Mouse (Mus musculus) midbrain, embryonic 15.5 days (tissue): ENCODE data around the gene Mtmr3. TPM values are rescaled to one million over a fixed set of nuclear protein-coding genes. Genes with fewer than 3 reads are reported as not detected.
"Not testable (repeated sequence)": the region's sequence is repeated elsewhere in the genome, so short reads cannot be mapped to it uniquely, and the experiment has no call there.

Experiments used
- ATAC-seq: fragments of 200-750 bp; cut with Nextera tagmentation; replicated peaks from 2 replicates; pipeline ENCODE4 v1.8.0; 2017; ENCODE audit warnings: moderate TSS enrichment
- H3K27ac ChIP-seq: fragments of 300-500 bp; sonication (generic); 2 replicates; pipeline ENCODE4 v1.5.1; 2015; ENCODE audit warnings: mild to moderate bottlenecking, inconsistent platforms
- H3K27me3 ChIP-seq: fragments of 300-500 bp; sonication (generic); replicated peaks from 2 replicates; pipeline ENCODE4 v1.6.1; 2015; ENCODE audit warnings: inconsistent platforms
- H3K36me3 ChIP-seq: fragments of 300-500 bp; sonication (generic); replicated peaks from 2 replicates; pipeline ENCODE4 v1.6.1; 2015; ENCODE audit warnings: inconsistent platforms
- H3K4me1 ChIP-seq: fragments of 300-500 bp; sonication (generic); 2 replicates; pipeline ENCODE4 v1.6.1; 2015; ENCODE audit warnings: inconsistent platforms
- H3K4me2 ChIP-seq: fragments of 300-500 bp; sonication (generic); 2 replicates; pipeline ENCODE4 v1.6.1; 2015; ENCODE audit warnings: inconsistent platforms, mild to moderate bottlenecking, moderate library complexity
- H3K4me3 ChIP-seq: fragments of 300-500 bp; sonication (generic); 2 replicates; pipeline ENCODE4 v1.5.1; 2015; ENCODE audit warnings: mild to moderate bottlenecking, inconsistent platforms
- H3K9ac ChIP-seq: fragments of 300-500 bp; sonication (generic); 2 replicates; pipeline ENCODE4 v1.6.1; 2015; ENCODE audit warnings: mild to moderate bottlenecking, inconsistent platforms
- H3K9me3 ChIP-seq: fragments of 300-500 bp; sonication (generic); 2 replicates; pipeline ENCODE4 v1.6.1; 2016; ENCODE audit warnings: inconsistent platforms
- WGBS: fragments of 180-500 bp; shearing (Covaris S2); methylation state at CpG from one replicate; pipeline ENCODE4 v1.1.7; 2015; ENCODE audit warnings: mixed read lengths; 5-methylcytosine and 5-hydroxymethylcytosine counted together
- polyA plus RNA-seq: library from polyadenylated mRNA; unstranded; fragments of >200 nt; fragmentation: Nextera tagmentation; extraction: Ambion mirVana; gene quantifications from 2 replicates; pipeline ENCODE4 v1.2.1, GENCODE M21; 2015

Mtmr3 gene
- polyA plus RNA-seq, 1 experiment from 2014 or later: 42.1 TPM

DNA sequence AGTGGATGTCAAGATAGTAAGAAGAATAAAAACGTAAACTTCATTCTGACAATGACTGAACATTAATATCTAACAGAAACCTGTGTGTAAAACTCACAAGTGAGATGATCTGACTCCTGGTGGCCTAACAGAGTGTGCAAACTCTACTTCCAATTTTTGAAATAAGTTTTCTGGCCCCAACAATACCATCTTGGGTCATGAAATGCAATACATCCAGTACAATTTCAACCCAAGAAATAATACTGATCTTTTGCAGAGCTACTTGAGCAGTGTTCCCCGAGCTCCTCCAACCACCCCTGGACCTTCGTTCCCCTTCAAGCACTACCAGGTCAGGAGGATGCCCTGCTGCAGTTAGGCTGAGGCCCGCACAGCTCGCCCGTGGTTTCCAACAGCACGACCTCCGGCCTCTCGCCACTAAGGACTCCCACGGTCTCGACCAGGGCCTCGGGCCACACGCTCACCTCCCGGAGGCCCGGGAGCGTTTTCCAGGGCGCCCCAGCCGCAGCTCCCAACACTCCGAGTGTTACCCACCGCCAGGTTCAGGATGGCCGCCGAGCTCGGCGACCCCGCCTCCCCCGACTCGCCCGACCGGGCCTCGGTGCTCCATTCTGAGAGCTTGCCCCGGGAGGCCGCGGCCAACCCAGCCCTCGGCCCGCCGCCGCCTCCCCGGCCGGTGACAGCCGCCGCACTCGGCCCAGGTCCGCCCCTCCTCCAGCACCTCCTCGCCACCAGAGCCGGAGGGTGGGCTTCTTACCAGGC lies 635 bp downstream of the Mtmr3 start:
- peak overlapping the region; percentile 92 for H3K9ac ChIP-seq
- ATAC-seq: peak; percentile 93
- H3K27me3 ChIP-seq: no peaks in the 10 kb centered on the region
- peak overlapping the region; percentile 73 for H3K4me3 ChIP-seq
- no peaks in the 10 kb centered on the region for H3K36me3 ChIP-seq
- H3K4me2 ChIP-seq: peak overlapping the region; percentile 63
- H3K27ac ChIP-seq: peak overlapping the region; percentile 94
- no peaks in the 10 kb centered on the region for H3K9me3 ChIP-seq
- peaks cover 29% of the 10 kb centered on the region for H3K4me1 ChIP-seq
- under 1% methylated on average over 45 of the region's 45 CpGs for WGBS

DNA sequence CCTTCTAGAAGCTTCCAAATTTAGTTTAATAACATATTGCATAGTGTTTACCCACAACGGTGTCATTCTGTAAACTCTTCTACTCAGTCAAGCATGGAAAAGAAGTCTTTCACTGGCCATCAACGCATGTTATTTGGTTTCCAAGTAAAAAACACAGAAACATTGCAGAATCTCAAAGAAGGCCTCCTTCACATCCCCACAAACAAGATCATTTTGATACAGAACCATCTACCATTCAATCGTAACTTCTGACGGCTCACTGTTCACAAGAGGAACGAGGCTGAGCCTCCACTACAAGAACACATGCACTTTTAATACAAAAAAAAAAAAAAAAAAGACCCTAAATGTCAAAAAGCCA lies 1.2 kb downstream of the Mtmr3 start:
- Histone ChIP-seq H3K4me1 (peaks cover 29% of the 10 kb centered on the region), H3K4me2 (peak overlapping the region; percentile 63), H3K36me3 (no peaks in the 10 kb centered on the region), H3K4me3 (peak overlapping the region; percentile 73), H3K9ac (peak overlapping the region; percentile 92; the same call in 1 of the 2 replicates), H3K9me3 (no peaks in the 10 kb centered on the region), H3K27ac (no peak overlapping the region), H3K27me3 (no peaks in the 10 kb centered on the region)
- ATAC-seq: no peak
- 24% methylated on average over 5 of the region's 5 CpGs for WGBS

DNA sequence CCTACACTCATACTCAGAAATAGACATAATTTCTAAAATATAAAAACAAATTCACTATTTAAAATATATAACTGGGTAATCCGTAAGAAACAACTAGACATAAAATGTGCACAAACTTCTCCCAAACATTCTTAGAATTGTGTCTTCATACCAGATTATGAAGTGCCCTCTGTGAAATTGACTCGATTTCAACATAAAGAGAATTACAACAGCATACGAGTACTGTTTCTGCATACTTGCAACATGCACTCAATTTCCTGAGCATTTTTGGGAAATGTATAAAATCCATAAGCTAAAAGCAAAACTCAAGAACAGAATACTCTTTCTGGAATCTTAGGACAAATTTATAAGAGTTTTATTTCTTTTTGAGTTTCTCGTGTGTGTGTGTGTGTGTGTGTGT lies 2.9 kb downstream of the Mtmr3 start:
- no peak overlapping the region for H3K9ac ChIP-seq
- no peaks in the 10 kb centered on the region for H3K27me3 ChIP-seq
- H3K9me3 ChIP-seq: no peaks in the 10 kb centered on the region
- 91% methylated on average over 4 of the region's 4 CpGs for WGBS
- no peaks in the 10 kb centered on the region for H3K36me3 ChIP-seq
- no peak overlapping the region for H3K4me2 ChIP-seq
- no peak overlapping the region for H3K27ac ChIP-seq
- H3K4me1 ChIP-seq: peaks cover 29% of the 10 kb centered on the region
- H3K4me3 ChIP-seq: no peak overlapping the region
- no peak for ATAC-seq

DNA sequence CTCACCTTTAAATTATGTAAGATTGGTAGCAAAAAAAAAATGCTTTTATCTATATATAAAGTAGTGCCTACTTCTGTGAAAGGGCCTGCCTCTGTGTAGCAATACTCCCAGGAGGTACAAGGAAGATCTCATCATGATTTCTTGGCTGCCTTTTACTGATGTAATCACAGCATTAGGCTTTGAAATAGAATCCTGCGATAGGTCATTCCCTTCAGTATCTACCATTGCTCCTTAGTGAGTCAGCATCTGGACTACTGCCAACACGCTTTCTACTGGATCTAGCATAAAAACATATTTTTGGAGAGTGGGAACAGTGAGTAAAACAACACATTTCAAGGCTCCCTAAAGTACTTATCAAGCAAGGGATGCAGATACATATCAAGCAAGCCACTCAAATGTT lies 16.0 kb downstream of the Mtmr3 start:
- no peak for ATAC-seq

DNA sequence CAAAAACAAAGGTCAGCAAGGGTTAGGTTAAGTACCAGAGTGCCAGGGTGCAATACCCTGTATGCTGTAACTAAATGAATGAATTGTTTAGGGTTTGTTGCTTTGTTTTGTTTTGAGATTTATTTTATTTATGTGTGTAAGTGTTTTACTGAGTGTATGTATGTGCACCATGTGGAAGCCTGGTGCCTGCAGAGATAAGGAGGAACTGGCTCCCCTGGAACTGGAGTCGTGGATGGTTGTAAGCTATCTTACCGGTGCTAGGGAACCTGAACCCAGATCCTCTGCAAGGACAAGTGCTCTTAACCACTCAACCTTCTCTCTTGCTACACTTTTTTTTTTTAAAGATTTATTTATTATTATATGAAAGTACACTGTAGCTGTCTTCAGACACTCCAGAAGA lies 17.6 kb downstream of the Mtmr3 start:
- no peaks in the 10 kb centered on the region for H3K27me3 ChIP-seq
- no peaks in the 10 kb centered on the region for H3K36me3 ChIP-seq
- WGBS: 99% methylated on average over 2 of the region's 2 CpGs
- ATAC-seq: no peak
- no peak overlapping the region for H3K4me3 ChIP-seq
- H3K9ac ChIP-seq: no peak overlapping the region
- no peak overlapping the region for H3K4me2 ChIP-seq
- no peaks in the 10 kb centered on the region for H3K9me3 ChIP-seq
- H3K4me1 ChIP-seq: peaks cover 3% of the 10 kb centered on the region; the same call in 1 of the 2 replicates
- H3K27ac ChIP-seq: no peak overlapping the region

More for the DNA sequence above, 16.0 kb downstream of the Mtmr3 start:
- Histone ChIP-seq H3K27me3 (no peaks in the 10 kb centered on the region), H3K27ac (no peak overlapping the region), H3K4me1 (peaks cover 3% of the 10 kb centered on the region; the same call in 1 of the 2 replicates), H3K4me2 (no peak overlapping the region), H3K9me3 (no peaks in the 10 kb centered on the region), H3K9ac (no peak overlapping the region), H3K4me3 (no peak overlapping the region), H3K36me3 (no peaks in the 10 kb centered on the region)
- 82% methylated on average over 2 of the region's 2 CpGs for WGBS

DNA sequence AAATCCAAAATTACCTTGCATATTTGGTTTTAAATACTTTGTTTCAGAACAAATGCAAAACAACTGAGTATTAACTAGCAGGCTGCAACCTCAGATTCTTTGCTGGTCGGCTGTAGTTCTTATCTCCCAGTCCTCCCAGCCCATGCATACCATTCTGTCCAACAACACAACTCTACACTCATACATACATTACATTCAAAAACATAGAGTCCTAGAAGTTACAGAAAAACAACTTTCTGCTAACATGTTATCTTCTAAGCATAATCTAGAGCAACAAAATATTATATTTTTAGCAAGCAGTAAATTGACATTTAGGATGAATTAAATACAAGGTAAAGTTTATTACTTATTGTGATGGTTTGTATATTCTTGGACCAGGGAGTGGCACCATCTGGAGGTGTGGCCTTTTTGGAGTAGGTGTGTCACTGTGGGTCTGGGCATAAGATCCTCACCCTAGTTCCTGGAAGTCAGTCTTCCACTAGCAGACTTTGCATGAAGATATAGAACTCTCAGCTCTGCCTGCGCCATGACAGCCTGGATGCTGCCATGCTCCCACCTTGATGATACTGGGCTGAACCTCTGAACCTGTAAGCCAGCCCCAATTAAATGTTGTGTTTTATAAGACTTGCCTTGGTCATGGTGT lies 18.5 kb downstream of the Mtmr3 start:
- not testable (repeated sequence) for H3K4me3 ChIP-seq, H3K27ac ChIP-seq, H3K9ac ChIP-seq, H3K36me3 ChIP-seq, ATAC-seq, H3K4me2 ChIP-seq, H3K4me1 ChIP-seq, H3K9me3 ChIP-seq, H3K27me3 ChIP-seq
- WGBS: 83% methylated on average over 2 of the region's 2 CpGs

- Histone ChIP-seq H3K36me3 (no peaks in the 10 kb centered on the region), H3K9ac (no peak overlapping the region), H3K27ac (no peak overlapping the region), H3K4me3 (no peak overlapping the region), H3K4me1 (peaks cover 3% of the 10 kb centered on the region; the same call in 1 of the 2 replicates), H3K9me3 (no peaks in the 10 kb centered on the region), H3K4me2 (no peak overlapping the region), H3K27me3 (no peaks in the 10 kb centered on the region)
- ATAC-seq: no peak
- 83% methylated on average over 4 of the region's 4 CpGs for WGBS
These were observed 23.2 kb downstream of the Mtmr3 start for GRCm38 (mm10) chr11:4571491-4571901.

GRCm38 (mm10) chr11:4566333-4566732 lies 28.3 kb downstream of the Mtmr3 start:
- no peak overlapping the region for H3K9ac ChIP-seq
- no peak for ATAC-seq
- 91% methylated on average over 6 of the region's 6 CpGs for WGBS
- no peak overlapping the region for H3K4me2 ChIP-seq
- H3K36me3 ChIP-seq: no peaks in the 10 kb centered on the region
- no peaks in the 10 kb centered on the region for H3K9me3 ChIP-seq
- no peak overlapping the region for H3K4me3 ChIP-seq
- H3K4me1 ChIP-seq: no peaks in the 10 kb centered on the region
- no peaks in the 10 kb centered on the region for H3K27me3 ChIP-seq
- H3K27ac ChIP-seq: no peak overlapping the region

DNA sequence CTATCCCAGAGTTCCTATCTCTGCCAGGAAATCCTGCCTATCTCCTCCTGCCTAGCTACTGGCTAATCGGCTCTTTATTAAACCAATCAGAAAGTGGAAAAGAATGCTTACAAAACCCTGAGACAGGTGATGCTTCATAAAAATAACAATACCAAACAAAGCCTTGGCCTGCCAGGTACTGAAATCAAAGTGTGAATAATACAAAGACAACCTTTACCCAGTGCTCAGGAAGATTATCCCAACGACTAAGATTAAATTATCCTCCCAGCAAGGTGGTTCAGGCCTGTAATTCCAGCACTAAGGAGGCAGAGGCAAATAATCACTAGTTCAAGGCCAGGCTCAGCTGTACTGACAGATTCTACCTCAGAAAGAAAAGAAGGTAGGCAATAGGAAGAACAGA lies 29.1 kb downstream of the Mtmr3 start:
- Histone ChIP-seq H3K27me3 (no peaks in the 10 kb centered on the region), H3K36me3 (no peaks in the 10 kb centered on the region), H3K9me3 (no peaks in the 10 kb centered on the region), H3K27ac (no peak overlapping the region), H3K4me2 (no peak overlapping the region), H3K4me1 (no peaks in the 10 kb centered on the region), H3K9ac (no peak overlapping the region), H3K4me3 (no peak overlapping the region)
- no peak for ATAC-seq
- WGBS: 78% methylated on average over 2 of the region's 2 CpGs

DNA sequence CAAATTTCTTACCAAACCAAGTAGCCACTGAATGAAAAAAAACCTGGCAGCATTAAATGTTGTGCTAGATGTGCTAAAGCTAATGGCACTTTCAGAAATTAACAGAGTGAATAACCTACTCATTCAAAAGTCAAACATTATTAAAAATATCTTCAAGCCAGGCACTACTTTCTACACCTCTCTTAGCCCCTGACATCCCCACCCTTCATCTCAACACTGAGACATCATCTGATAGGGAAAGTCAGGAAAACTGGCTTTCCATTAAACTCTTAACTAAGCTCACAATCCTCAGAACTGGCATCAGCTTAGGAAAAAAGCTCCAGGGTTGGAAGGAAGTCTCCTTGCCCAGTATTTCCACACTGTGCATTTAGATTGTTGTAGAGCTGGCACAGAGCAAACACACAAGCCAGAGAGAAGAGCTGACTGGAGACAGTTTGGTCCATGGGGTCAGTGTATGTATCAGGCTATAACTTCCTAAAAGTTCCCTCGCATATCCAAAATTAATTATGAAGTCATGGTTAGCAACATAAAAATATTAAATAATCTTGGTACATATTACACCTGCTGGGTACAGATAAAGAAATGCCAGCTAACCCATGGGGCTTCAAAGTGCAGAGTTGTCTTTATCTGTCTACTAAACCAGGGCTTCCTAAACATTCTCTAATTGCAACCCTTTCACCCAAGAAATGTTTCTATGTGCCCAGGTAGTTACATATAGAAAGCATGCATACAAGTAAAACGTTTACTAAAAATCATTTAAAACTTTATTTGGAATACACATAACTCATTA lies 41.2 kb downstream of the Mtmr3 start:
- H3K4me1 ChIP-seq: peaks cover 4% of the 10 kb centered on the region; the same call in 1 of the 2 replicates
- H3K4me2 ChIP-seq: no peak overlapping the region
- no peaks in the 10 kb centered on the region for H3K36me3 ChIP-seq
- H3K9ac ChIP-seq: no peak overlapping the region
- ATAC-seq: no peak
- no peaks in the 10 kb centered on the region for H3K27me3 ChIP-seq
- 96% methylated on average over 2 of the region's 2 CpGs for WGBS
- H3K27ac ChIP-seq: no peak overlapping the region
- H3K9me3 ChIP-seq: no peaks in the 10 kb centered on the region
- H3K4me3 ChIP-seq: no peak overlapping the region

- WGBS: 94% methylated on average over 4 of the region's 4 CpGs
- Histone ChIP-seq H3K4me3 (no peak overlapping the region), H3K27ac (no peak overlapping the region), H3K4me2 (no peak overlapping the region), H3K9me3 (no peaks in the 10 kb centered on the region), H3K9ac (no peak overlapping the region), H3K36me3 (no peaks in the 10 kb centered on the region), H3K4me1 (peaks cover 4% of the 10 kb centered on the region; the same call in 1 of the 2 replicates), H3K27me3 (no peaks in the 10 kb centered on the region)
- ATAC-seq: no peak
These were observed 47.1 kb downstream of the Mtmr3 start for GRCm38 (mm10) chr11:4547569-4547968.

DNA sequence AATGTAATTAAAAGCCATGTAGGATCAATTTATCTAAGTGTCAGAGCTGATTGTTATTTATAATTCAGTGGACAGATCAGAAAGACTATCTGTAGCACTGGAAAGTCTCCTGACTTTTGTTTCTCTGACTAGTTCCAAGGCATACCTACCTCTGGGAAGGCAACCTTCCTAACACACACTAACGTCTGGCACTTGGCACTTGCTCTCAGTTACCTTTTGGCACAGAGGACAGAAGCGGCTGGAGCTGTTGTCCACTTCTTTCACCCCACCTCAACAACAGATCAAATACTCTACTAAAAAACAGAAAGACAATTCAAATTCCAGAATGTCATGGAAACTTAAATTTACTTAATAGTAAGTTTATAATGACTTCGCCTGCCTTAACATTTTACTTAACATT lies 48.7 kb downstream of the Mtmr3 start:
- no peak overlapping the region for H3K4me3 ChIP-seq
- whole genome bisulfite sequencing: 85% methylated on average over 3 of the region's 3 CpGs
- H3K9ac ChIP-seq: no peak overlapping the region
- no peak overlapping the region for H3K27ac ChIP-seq
- no peaks in the 10 kb centered on the region for H3K27me3 ChIP-seq
- no peaks in the 10 kb centered on the region for H3K36me3 ChIP-seq
- H3K4me2 ChIP-seq: no peak overlapping the region
- no peaks in the 10 kb centered on the region for H3K9me3 ChIP-seq
- H3K4me1 ChIP-seq: peaks cover 6% of the 10 kb centered on the region; the same call in 1 of the 2 replicates
- no peak for ATAC-seq
